Mouse (Mus musculus) cerebellum, adult 2 months (tissue): ENCODE measurements around the gene Chrnb2. TPM values are rescaled to one million over a fixed set of nuclear protein-coding genes. Genes with fewer than 3 reads are reported as not detected.
"Not testable (repeated sequence)": the region's sequence is repeated elsewhere in the genome, so short reads cannot be mapped to it uniquely, and the experiment has no call there.

ENCODE experiments used
- DNase-seq, 2 experiments: peaks; one replicate each; pipeline ENCODE4 v3.0.0; 2021
- H3K27ac ChIP-seq: fragments of 200-500 bp; 2 replicates; pipeline ENCODE4 v1.5.1; 2012; ENCODE audit warnings: low read length, control low read depth, inconsistent platforms; ENCODE audit not compliant: insufficient read depth
- H3K27me3 ChIP-seq: fragments of 200-500 bp; 2 replicates; pipeline ENCODE4 v1.6.1; 2012; ENCODE audit warnings: inconsistent platforms, mild to moderate bottlenecking, low read length, moderate library complexity; ENCODE audit not compliant: control insufficient read depth, insufficient read depth
- H3K4me1 ChIP-seq: fragments of 200-500 bp; 2 replicates; pipeline ENCODE4 v1.6.1; 2011; ENCODE audit warnings: low read length; ENCODE audit not compliant: control insufficient read depth, insufficient read depth
- H3K4me3 ChIP-seq: fragments of 200-500 bp; replicated peaks from 2 replicates; pipeline ENCODE3; 2011; ENCODE audit warnings: mild to moderate bottlenecking, low read depth, low read length, control low read depth; ENCODE audit not compliant: insufficient read depth
- CTCF ChIP-seq: fragments of 200-500 bp; IDR thresholded peaks from 2 replicates; pipeline ENCODE4 v1.5.1; 2011; ENCODE audit warnings: low read depth, mild to moderate bottlenecking, control low read depth, low read length, moderate library complexity, borderline replicate concordance; ENCODE audit not compliant: insufficient read depth
- POLR2A ChIP-seq: fragments of 200-500 bp; IDR thresholded peaks from 2 replicates; pipeline ENCODE4 v1.6.1; 2011; ENCODE audit warnings: low read length, control low read depth, borderline replicate concordance; ENCODE audit not compliant: insufficient read depth
- WGBS: fragments of 180-500 bp; shearing (Covaris S2); methylation state at CpG from one replicate; pipeline ENCODE4 v1.1.7; 2018; 5-methylcytosine and 5-hydroxymethylcytosine counted together
- polyA plus RNA-seq: library from polyadenylated mRNA; depleted of rRNA; stranded (reverse); fragments of >200 nt; gene quantifications from 2 replicates; pipeline ENCODE4 v1.2.3, GENCODE M21; 2012

Chrnb2 gene
- polyA plus RNA-seq, 1 experiment, result 46.2 TPM

DNA sequence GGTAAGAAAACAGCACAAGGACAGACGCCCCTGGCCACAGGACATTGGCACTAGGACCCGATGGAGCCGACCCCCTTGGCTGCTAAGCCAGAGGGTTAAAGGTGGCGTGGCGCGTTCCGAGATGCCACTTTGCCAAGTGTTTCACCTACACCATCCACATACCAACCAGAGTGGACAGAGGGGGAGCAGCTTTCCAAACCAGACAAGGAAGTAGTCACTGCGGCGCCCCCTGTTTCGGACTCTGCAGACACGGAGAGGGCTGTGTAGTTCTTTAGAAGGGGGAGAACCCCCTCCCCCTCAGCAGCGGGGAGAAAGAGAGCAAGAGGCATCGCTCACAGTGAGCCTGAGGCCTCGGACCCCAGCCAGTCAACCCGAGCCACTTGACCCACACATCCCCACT lies 38.4 kb upstream of the Chrnb2 start:
- H3K27me3 ChIP-seq, result no peaks in the 10 kb centered on the region
- no peaks in the 10 kb centered on the region for H3K4me1 ChIP-seq
- no peak for TF ChIP-seq POLR2A
- TF ChIP-seq CTCF, result no peak
- H3K4me3 ChIP-seq, result no peak overlapping the region
- WGBS, result 58% methylated on average over 15 of the region's 15 CpGs
- H3K27ac ChIP-seq, result no peak overlapping the region
- no peak for DNase-seq

DNA sequence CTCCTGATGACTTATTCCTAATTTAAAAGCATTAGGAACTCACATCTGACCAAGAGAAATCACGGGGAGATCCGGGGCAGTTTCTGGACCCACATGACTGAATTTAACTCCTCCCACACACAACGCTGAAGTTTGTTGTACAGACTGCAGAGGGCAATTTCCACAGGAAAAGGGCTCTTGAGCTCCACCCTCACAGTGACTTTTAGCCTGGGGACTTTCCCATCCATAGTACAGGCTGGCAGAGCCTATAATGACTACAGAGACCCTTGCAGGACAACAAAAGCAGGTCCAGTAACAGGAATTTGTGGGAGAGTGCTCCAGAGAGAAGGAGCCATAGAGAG lies 37.0 kb upstream of the Chrnb2 start:
- Histone ChIP-seq H3K4me1 (no peaks in the 10 kb centered on the region), H3K4me3 (no peak overlapping the region), H3K27me3 (no peaks in the 10 kb centered on the region), H3K27ac (no peak overlapping the region)
- TF ChIP-seq POLR2A, result no peak
- no peak for TF ChIP-seq CTCF
- DNase-seq, result no peak
- 24% methylated on average over 3 of the region's 3 CpGs for WGBS

DNA sequence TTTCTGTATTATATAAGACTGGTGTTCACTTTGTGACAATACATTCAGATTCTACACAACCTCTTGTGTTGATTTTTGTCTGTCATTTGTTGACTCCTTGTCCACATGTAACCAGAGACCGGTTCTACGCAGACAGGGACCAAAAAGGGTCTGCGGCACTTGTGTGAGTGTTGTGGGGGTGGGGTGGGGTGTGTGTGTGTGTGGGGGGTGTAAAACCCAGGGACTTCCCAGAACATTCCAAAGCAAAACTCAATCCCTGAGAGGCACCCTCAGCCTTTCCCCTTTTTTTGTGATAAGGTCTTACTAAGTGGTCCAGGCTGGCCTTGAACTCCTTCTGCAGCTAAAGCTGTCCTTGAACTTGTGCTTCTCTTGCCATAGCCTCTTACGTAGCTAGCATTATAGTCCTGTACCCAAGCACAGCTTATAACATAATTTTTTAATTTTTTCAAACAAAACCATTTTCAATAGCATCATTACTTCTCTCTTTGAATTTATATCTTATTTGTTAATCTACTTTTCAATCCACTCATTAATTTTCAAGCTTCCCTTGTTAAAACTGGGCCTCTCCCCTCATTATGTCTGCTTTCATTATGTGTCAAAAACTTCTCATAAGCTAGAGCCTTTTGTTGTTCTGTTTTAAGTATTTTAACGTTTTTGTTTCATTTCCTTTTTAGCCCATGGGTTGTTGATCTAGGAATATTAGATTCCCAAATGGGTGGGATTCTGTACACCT lies 36.5 kb upstream of the Chrnb2 start:
- Histone ChIP-seq H3K4me3 (no peak overlapping the region), H3K27me3 (no peaks in the 10 kb centered on the region), H3K4me1 (no peaks in the 10 kb centered on the region), H3K27ac (no peak overlapping the region)
- no peak for DNase-seq
- no peak for TF ChIP-seq CTCF
- TF ChIP-seq POLR2A, result no peak
- 77% methylated on average over 5 of the region's 5 CpGs for WGBS

DNA sequence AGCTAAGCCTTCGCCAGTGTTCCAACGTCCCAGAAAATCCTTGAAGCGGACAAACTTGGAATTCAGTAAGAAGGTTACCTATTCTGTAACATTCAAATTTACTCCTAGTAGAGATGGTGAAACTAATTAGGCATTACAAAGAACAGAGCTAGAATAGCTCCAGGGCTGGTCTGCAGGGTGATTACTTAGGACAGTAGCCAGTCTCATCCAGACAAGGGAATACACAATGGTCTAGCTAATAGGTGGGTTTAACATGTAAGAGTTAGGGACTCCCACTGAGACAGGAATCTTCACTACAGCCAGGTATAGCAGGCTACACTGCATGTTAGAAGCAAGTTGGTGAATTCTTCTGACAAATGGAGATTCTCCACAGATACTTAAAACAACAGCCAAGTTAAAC lies 35.6 kb upstream of the Chrnb2 start:
- not testable (repeated sequence) for DNase-seq, H3K27ac ChIP-seq, H3K4me1 ChIP-seq, H3K27me3 ChIP-seq, H3K4me3 ChIP-seq
- WGBS, result 54% methylated on average over 3 of the region's 3 CpGs

DNA sequence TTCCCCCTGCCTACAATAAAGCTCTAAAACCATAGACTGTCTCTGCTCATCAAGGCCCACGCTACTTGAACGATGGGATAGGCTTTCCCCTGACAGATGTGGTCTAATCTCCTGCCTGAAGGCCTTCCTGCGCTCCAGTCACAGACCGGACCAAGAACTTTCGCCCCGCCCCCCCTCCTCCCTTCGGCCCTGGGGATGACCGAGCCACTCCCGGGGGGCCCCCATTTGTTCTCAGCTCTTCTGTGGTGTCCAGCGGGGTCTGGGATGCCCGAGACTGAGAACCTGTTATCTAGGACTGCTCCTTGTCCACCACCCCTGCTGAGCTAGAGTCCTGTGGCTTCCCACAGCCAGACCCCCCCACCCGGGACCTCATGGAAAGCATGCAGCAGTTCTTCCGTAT lies 35.0 kb upstream of the Chrnb2 start:
- H3K4me3 ChIP-seq, result no peak overlapping the region
- H3K27me3 ChIP-seq, result no peaks in the 10 kb centered on the region
- WGBS, result 16% methylated on average over 13 of the region's 13 CpGs
- DNase-seq, result no peak
- H3K27ac ChIP-seq, result no peak overlapping the region
- TF ChIP-seq CTCF, result no peak
- no peaks in the 10 kb centered on the region for H3K4me1 ChIP-seq

DNA sequence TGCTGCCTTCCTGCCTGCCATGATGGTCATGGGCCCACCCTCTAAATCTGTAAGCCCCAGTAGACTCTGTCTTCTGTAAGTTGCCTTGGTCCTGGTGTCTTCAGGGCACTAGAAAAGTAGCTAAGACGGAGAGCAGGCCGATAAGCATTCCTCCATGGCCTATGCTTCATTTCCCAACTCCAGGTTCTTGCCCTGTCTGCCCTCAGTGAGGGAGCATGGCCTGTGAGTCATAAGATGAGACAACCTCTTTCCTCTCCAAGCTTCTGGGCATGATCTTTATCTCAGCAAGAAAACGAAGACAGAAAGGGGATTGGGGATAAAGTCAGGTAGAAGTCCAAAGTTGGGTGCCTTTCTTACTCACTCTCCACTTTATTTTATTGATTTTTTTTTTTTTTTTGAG lies 34.1 kb upstream of the Chrnb2 start:
- TF ChIP-seq POLR2A (no peak), CTCF (no peak)
- Histone ChIP-seq H3K4me1 (no peaks in the 10 kb centered on the region), H3K27me3 (no peaks in the 10 kb centered on the region), H3K4me3 (no peak overlapping the region), H3K27ac (no peak overlapping the region)
- no peak for DNase-seq
- WGBS, result 83% methylated on average over 3 of the region's 3 CpGs

DNA sequence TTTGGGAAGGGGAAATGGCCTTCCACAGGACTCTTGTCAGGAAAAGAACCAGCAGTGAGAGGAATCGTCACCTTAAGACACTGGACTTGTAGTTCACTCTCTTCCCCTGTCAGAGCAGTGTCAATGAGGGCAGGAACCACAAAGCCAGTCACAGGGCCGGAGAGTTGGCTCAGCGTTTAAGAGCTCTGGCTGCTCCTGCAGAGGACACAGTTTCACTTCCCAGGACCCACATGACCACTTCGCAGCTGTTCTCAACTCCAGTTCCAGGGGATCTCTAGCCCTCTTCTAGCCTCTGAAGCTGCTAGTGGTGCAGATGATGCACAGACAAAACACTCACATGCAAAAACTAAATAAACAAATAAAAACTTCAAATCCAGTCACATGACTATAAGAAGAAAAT lies 31.9 kb upstream of the Chrnb2 start:
- no peaks in the 10 kb centered on the region for H3K4me1 ChIP-seq
- H3K27ac ChIP-seq, result no peak overlapping the region
- H3K4me3 ChIP-seq, result no peak overlapping the region
- WGBS, result 29% methylated on average over 4 of the region's 4 CpGs
- DNase-seq, result no peak
- no peaks in the 10 kb centered on the region for H3K27me3 ChIP-seq
- TF ChIP-seq CTCF (no peak), POLR2A (no peak)

DNA sequence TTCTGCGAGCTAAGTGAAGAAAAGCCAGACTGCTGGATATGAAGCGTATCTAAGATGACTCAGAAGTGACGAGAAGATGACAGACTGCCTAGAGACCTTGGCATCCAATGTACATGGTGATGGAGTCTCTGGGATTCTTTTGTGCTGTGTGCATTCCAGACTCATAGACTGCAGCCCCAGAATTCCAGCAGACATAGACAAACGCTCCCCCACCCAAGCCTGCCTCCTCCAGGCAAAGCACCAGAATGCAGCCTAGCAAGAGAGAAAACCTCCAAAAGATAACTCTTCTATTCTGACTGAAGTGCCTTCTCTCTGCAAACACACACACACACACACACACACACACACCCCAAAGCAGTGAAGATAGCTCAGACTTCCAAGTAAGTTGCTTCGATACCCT lies 31.3 kb upstream of the Chrnb2 start:
- Histone ChIP-seq H3K27ac (no peak overlapping the region), H3K4me1 (no peaks in the 10 kb centered on the region), H3K4me3 (no peak overlapping the region), H3K27me3 (no peaks in the 10 kb centered on the region)
- TF ChIP-seq POLR2A (no peak), CTCF (no peak)
- 31% methylated on average over 5 of the region's 5 CpGs for WGBS
- no peak for DNase-seq
